Mouse (Mus musculus) hindbrain, embryonic 16.5 days (tissue): ENCODE data around the gene Kansl1l. TPM values are rescaled to one million over a fixed set of nuclear protein-coding genes. Genes with fewer than 3 reads are reported as not detected.

Source experiments
- polyA plus RNA-seq: library from polyadenylated mRNA; unstranded; fragments of >200 nt; fragmentation: Nextera tagmentation; extraction: Ambion mirVana; gene quantifications from 2 replicates; pipeline ENCODE4 v1.2.1, GENCODE M21; 2015

Gene Kansl1l
- polyA plus RNA-seq, 1 experiment from 2014 or later: 9.9 TPM

Other genes starting within 250 kb of the Kansl1l start
- gene Rpe, start 116.7 kb downstream of the Kansl1l start, polyA plus RNA-seq: 40.4 and 42.8 TPM in 2 replicates
- 65.8 and 74.9 TPM in 2 replicates for gene Acadl, start 45.7 kb upstream of the Kansl1l start, polyA plus RNA-seq
- 1.7 and 57.7 TPM in 2 replicates for gene Myl1, start 127.8 kb upstream of the Kansl1l start, polyA plus RNA-seq
- gene Lancl1, start 221.3 kb upstream of the Kansl1l start, polyA plus RNA-seq: 190 and 191 TPM in 2 replicates